Mouse (Mus musculus) erythroblast, embryonic 14.5 days (primary cell): ENCODE results near the gene Rnf31.

Experiments used
- GATA1 ChIP-seq: IDR thresholded peaks from 2 replicates; pipeline ENCODE4 v1.6.1; 2012; ENCODE audit warnings: low read length, inconsistent platforms, mixed read lengths
- TAL1 ChIP-seq: IDR thresholded peaks from 3 replicates; pipeline ENCODE4 v1.6.1; 2012; ENCODE audit warnings: low read length, inconsistent platforms, mixed read lengths

DNA sequence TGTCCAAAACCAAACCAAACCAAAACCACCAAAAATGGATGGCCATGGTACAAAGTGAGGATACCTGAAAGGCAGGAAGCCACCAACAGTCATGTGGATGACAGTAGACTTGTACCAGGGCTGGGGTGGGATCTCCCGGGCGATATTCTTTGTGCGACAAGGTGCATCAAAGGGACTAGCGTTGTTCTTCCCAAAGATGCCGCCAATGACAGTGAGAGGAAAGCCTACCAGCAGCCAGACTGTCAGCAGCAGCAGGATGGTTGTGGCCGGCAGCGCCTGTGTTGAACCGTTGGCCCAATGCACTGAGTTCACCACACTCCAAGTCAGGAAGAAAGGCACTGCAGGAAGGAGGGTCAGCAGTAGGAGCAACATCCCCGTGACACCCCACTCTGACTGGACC is 46.3 kb downstream of the Rnf31 start, which contains the start of gene Gm49378:
- TF ChIP-seq GATA1 = no peak
- no peak for TF ChIP-seq TAL1
